Mouse (Mus musculus): ENCODE measurements at regions not wholly inside any gene's neighbourhood (a gene's known extent, or its start where the extent isn't known, plus 50 kb on each side); places are given as distances from the start of the nearest gene placed in this dataset.

DNA sequence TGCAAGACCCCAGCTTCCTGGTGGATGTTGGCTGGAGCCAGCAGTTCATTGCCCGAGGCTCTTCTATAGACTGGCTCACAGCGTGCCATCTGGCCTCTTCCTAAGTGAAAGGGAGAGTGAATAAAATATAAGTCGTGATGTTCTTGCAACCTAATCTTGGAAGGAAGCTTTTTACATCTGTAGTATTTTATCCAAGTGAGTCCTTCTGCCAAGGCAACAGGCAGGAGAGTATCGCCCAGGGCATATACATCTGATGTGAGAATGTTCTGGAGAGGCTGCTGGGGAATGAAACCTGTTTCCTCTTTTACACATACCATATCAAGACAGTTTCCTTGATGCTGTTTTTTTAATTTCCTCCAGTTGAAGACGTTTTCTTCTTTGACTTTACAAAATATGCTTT, 396.6 kb downstream of the Dnah5 start:
- TF ChIP-seq EP300 (IDR thresholded peaks at IDR 0.05; ENCODE audit: low read depth): no peak
- no peak for TF ChIP-seq CTCF (IDR thresholded peaks at IDR 0.05; ENCODE audit: low read depth)
